Mouse (Mus musculus): Measurements from ENCODE around the gene Fam53b. TPM values are rescaled to one million over a fixed set of nuclear protein-coding genes. Genes with fewer than 3 reads are reported as not detected.
"Not testable (repeated sequence)": the region's sequence is repeated elsewhere in the genome, so short reads cannot be mapped to it uniquely, and the experiment has no call there.

Gene Fam53b
- total RNA-seq, 4 experiments from 2014 or later: 24.0 to 31.3 (median 26.9) TPM

DNA sequence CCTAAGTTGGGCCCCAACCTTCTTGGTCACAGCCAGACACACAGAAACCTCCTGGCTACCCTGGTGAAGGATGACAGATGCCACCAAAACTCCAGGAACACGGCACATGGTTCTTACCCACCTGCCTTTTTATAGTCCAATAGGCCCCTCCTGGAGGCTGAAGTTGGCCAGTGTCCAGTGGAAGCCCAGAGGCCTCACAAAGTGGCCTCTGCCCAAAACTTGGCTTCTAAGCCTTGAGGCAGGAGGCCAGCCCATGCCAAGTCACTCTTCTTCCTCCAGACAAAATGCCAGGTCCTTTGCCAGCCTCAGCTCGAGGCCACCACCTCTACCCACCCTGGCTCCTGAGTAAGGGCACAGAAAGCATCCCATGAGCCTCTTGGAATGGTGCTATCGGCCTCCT is 130.8 kb downstream of the Fam53b start:
- DNase-seq (ENCODE audit: low spot score): no peak

- DNase-seq (ENCODE audit: low spot score): no peak
Observed at GRCm38 (mm10) chr7:132682336-132682735, 131.3 kb downstream of the Fam53b start.

DNA sequence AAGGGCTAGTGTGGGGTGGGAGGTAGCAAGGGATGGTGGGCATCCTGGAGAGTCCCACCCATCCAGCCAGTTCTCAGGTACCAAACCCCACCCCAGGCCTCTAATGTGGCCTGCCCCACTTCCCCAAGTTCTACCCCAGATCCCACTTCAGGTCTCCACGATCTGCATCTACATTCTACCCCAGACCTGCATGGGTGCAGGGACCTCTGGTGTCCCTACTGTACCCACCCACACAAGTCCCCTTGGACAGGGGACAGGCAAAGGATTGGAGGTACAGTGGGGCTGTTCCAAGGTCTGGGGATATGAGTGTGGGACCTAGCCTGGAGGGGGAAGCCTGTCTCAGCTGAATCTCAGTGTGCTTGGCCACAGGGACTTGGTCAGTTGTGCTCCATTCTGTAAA is 131.9 kb downstream of the Fam53b start:
- no peak for DNase-seq (ENCODE audit: low spot score)

DNA sequence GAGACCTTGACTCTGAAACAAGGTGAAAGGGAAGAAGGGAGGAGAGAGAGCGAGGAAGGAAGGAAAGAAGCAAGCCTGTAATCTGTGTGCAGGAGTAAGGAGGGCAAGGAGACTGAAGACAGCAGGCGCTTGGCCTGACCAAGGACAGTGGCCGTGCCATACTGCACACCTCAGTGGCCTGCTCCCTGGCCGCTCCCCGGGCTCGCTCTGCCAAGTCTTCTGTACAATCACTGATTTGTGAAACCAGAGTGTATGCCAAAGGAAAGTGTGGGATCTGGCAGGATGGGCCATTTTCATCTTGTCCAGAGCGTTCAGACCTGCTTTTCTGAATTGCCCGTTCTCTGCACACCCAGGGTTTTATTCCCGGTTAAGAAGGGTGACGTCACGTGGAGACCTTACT is 132.4 kb downstream of the Fam53b start:
- no peak for DNase-seq (ENCODE audit: low spot score)

- no peak for DNase-seq (ENCODE audit: low spot score)
Observed at GRCm38 (mm10) chr7:132679549-132679948, 134.1 kb downstream of the Fam53b start.

GRCm38 (mm10) chr7:132679117-132679516 is 134.6 kb downstream of the Fam53b start:
- no peak for DNase-seq (ENCODE audit: low spot score)

GRCm38 (mm10) chr7:132675922-132676321 is 137.8 kb downstream of the Fam53b start:
- DNase-seq (ENCODE audit: low spot score): no peak

- peak; percentile 83 for DNase-seq (ENCODE audit: low spot score)
Observed at GRCm38 (mm10) chr7:132673931-132674755, 139.5 kb downstream of the Fam53b start.

- DNase-seq (ENCODE audit: low spot score): peak; percentile 87
Observed at GRCm38 (mm10) chr7:132672481-132672959, 141.2 kb downstream of the Fam53b start.

DNA sequence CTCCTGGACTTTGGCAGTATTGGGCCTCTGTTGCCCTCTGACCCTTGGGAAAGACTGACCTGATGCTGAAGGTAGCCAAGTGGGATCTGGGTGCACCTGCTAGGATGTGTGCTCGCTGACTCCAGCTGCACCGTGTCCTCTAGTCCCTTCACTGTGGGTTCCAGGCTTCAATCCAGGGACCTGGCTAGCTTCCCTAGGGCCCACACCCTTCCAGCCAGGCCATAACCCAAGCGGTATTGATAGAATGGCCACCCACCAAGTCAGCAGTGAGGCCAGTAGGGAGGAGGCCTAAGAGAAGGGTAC is 142.9 kb downstream of the Fam53b start:
- peak; percentile 85 for DNase-seq (ENCODE audit: low spot score)

DNA sequence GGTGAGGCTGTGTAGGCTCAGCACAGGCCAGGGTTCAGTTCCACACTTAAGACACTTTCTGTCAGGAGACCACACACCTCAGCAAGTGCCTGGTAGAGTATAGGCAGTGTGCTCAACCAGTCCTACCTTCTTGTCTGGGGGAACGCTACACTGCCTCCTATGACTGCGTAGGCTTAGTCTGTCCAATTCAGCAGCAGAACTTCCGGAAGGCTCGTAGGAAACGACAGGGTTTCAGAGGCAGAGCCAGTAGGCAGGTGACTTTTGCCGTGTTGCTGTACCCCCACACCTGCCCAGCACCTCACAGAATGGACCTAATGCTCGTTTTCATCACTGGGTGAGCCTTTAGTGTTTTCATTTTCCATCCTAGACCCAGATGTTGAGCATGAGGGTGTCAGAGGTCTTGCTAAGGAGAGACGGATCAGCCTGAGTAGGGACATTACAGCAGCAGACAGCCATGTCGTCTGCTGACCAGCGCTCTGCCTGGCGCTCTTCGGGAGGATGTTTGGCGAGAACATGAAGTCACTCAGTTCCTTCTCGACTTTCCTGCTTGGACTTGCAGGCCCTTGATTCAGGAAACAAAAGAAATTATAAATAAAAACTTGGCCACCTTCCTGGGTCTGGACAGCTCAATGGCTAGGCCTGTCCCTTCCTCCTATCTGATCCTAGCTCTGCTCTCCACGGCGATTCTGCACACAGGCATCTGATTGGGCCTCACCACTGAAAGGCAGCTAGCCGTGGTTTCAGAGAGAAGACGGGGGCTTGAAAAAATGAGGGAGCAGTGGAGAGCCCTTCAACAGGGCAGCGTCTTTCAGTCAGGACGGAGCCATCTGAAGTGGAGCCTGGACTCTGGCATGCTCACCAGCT is 143.5 kb downstream of the Fam53b start:
- peak; percentile 81 for DNase-seq (ENCODE audit: low spot score)

- peak; percentile 75 for DNase-seq (ENCODE audit: low spot score)
Observed at GRCm38 (mm10) chr7:132668604-132669003, 145.1 kb downstream of the Fam53b start.

DNA sequence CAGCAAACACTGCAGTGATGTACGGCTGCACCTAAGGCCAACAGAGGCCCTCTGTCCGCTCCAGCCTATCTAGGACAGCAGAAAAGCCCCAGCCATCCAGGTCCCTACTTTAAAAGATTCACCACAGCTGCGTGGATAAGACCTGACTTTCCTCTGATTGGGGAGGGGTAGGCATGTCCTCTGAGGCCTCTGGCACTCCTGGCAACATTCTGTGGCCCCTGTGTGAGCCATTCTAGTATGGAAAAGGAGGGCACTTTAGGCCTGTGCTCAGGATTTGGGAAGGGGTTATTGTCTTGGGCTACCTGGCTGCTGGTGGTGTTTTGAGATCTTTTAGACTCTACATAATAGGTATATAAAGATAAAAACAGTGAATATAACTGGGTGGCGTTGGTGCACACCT is 147.2 kb downstream of the Fam53b start:
- DNase-seq (ENCODE audit: low spot score): no peak

GRCm38 (mm10) chr7:132665664-132666382 is 147.9 kb downstream of the Fam53b start:
- no peak for DNase-seq (ENCODE audit: low spot score)

GRCm38 (mm10) chr7:132664815-132665214 is 148.9 kb downstream of the Fam53b start:
- DNase-seq (ENCODE audit: low spot score): no peak

GRCm38 (mm10) chr7:132662831-132663230 is 150.9 kb downstream of the Fam53b start:
- DNase-seq (ENCODE audit: low spot score): not testable (repeated sequence)

Other genes starting within 250 kb of the Fam53b start
- 100 to 1,000 TPM; 179 to 196 (median 187) TPM for gene Oat, start 237.5 kb downstream of the Fam53b start, total RNA-seq (2022)
- not detected for gene Nkx1-2, start 214.2 kb downstream of the Fam53b start, total RNA-seq (2022)
- gene Lhpp, start 203.2 kb downstream of the Fam53b start, total RNA-seq (2022): 10 to 100 TPM; 14.4 to 18.0 (median 16.6) TPM
- gene Eef1akmt2, start 38.8 kb upstream of the Fam53b start, total RNA-seq (2022): 10 to 100 TPM in 2 of 4 experiments, 1 to 10 TPM in 2; 6.2 to 10.0 (median 8.4) TPM
- 10 to 100 TPM; 16.8 to 21.9 (median 20.5) TPM for gene Abraxas2, start 45.3 kb upstream of the Fam53b start, total RNA-seq (2022)
- 10 to 100 TPM; 34.2 to 39.8 (median 37.6) TPM for gene Zranb1, start 117.3 kb upstream of the Fam53b start, total RNA-seq (2022)